Mouse (Mus musculus) lung, postnatal 0 days (tissue): ENCODE measurements at regions not wholly inside any gene's neighbourhood (a gene's known extent, or its start where the extent isn't known, plus 50 kb on each side); places are given as distances from the start of the nearest gene placed in this dataset.

Source experiments
- CTCF ChIP-seq: IDR thresholded peaks from 2 replicates; pipeline ENCODE4 v1.5.1; 2016; ENCODE audit warnings: antibody characterized with exemption, mild to moderate bottlenecking
- EP300 ChIP-seq: IDR thresholded peaks from 2 replicates; pipeline ENCODE4 v1.6.1; 2016; ENCODE audit warnings: antibody characterized with exemption, mild to moderate bottlenecking, control low read depth

DNA sequence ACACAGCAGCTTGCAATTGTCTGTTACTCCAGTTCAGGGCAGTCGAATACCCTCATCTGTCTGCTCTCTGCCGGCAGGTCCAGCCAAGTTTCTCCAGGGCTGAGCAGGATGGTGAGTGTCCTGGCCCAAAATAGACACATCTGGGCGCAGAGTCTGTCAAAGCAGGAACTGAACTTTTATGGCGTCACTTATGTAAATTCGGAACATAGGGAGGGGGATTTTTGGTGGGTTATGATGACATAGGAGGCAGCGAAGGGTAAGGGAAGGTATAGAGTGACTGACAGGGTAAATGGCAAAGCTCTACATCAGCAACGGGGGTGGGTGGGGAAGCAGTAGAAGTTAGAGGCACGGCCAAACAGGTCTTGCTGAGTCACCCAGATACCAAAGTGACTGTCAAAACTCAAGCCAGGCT lies 313.3 kb upstream of the Adgrl3 start:
- TF ChIP-seq CTCF = no peak
- TF ChIP-seq EP300 = no peak
